Mouse (Mus musculus) adrenal gland, postnatal 25 days (tissue): ENCODE results near the gene Mcu. TPM values are rescaled to one million over a fixed set of nuclear protein-coding genes. Genes with fewer than 3 reads are reported as not detected.

Source experiments
- DNase-seq: peaks from one replicate; pipeline ENCODE4 v3.0.0; 2021; ENCODE audit warnings: mixed read lengths
- total RNA-seq: library from RNA; stranded (reverse); gene quantifications from 2 replicates; pipeline ENCODE4 v1.2.3, GENCODE M21; 2021

The Mcu gene
- total RNA-seq, 1 experiment from 2014 or later = 52.3 TPM

DNA sequence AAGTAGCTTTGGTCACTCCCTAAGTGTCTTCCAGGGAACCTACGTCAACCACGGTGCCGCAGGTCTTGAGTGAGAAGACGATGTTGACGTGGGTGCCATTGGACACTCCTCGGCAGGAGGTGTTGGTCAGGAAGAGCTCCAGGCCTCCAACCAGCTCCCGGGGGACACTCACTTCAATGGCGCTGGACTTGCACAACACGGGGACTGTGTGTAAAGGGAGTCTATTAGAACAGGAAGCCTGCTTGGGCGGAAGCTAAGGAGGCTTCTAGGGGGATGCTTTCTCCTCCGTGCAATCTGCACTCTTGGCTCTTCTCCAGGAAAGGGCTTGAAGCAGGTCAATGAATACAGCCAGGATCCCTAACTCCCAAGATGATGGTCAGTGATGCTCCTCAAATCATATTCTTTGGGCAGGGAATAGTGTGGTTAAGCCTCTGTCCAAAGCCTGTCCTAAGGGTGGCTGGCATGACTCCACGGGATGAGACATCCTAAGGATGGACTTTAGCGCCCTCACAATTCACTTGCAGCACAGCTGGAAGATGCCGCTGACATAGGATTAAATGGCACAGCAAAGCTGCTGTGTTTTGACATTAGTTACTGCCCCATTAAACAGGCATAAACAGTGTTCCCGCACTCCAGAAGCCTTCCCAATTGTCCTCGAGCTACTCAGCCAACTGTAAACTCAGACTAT, 186.9 kb downstream of the Mcu start:
- no peak for DNase-seq

- no peak for DNase-seq
Measured at GRCm38 (mm10) chr10:59426371-59426770, 190.1 kb downstream of the Mcu start.

GRCm38 (mm10) chr10:59425369-59425768, 191.1 kb downstream of the Mcu start:
- DNase-seq = peak; percentile 58

DNA sequence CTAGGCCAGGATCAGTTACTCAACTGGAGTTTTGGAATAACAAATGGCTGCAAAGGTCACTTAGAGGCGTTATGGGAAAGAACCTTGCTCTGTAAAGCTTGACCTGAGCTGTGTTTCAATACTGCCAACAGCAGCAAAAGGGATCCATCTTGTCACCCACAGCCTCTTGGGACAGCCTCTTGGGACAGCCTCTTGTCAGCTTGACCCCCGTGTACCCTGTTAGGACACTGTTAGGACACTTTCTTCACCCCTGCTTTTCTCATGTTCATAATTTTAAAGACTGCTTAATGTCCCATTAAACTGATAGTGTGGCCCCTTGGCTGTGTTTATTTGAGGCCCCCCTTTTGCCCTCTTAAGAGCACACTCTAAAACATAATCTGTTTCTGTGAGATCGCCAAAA, 192.0 kb downstream of the Mcu start:
- no peak for DNase-seq

DNA sequence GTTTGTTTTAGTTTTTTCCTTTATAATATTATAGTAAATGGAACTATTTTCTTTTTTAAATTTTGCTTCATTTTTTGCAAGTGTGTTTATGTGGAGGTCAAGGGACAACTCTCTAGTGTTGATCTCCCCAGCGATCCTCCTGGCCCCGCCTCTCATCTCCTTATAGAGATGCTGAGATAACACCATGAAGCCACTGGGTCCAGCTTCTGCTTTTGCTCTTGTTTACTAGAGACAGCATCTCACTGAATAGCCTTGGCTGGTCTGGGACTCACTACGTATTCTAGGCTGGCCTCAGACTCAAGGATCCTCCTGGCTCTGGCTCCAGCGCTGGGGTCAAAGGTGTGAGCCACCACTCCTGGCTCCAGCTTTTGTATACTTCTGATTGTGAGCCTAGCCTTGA, 197.0 kb downstream of the Mcu start:
- DNase-seq = no peak

DNA sequence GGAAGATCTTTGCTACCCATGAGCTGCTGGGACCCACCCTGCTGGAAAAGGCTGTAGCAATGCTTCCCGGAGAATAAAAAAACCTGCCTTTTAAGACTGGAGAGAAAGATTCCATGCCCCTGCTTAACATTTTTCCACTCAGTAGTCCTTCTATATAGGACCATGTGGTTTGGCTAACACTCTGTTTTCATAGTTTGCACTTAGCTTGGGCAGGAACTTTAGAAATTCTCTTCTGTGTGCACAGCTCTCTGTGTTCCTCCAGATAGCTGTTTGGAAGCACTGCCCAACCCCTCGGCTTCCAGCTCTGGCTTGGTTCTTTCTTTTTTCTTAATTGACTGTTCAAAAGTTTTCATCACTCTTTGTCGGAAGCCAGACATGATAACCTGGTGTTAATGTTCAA, 199.9 kb downstream of the Mcu start:
- no peak for DNase-seq

DNA sequence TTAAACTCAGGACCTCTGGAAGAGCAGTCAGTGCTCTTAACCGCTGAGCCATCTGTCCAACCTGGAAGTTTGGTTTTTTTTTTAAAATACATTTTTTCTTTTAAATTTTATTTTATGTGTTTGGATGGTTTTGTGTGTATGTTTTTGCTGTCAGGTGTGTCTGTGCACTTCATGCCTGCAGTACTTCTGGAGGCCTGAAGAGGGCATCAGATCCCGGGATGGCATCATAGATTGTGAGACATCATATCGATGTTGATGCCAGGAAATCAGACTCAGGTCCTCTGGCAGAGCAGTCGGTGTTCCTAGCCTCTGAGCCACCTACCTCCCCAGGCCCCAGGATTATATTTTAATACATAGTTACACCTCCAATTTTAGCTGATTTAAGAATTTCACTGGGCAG, 202.8 kb downstream of the Mcu start:
- no peak for DNase-seq

DNA sequence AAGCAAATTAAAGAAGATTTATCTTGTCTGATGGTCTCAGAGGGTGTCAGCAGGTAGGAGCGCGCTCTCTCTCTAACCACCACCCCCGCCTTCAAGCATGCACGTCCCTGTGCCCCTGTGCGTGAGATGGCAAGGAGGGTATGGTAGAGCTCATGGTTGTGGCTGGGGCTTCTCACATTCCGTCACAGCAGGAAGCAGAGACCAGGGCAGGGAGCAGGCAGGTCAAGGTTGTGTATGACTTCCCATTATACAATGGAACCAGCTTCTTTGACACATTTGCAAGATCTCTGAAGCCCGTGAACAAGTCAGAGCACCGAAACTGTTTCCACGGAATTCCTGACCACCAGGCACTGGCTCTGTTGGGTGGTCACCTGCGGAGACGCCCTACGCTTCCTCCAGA, 206.2 kb downstream of the Mcu start:
- DNase-seq = no peak

GRCm38 (mm10) chr10:59408499-59408898, 208.0 kb downstream of the Mcu start:
- no peak for DNase-seq

GRCm38 (mm10) chr10:59403793-59404149, 212.7 kb downstream of the Mcu start:
- DNase-seq = no peak

DNA sequence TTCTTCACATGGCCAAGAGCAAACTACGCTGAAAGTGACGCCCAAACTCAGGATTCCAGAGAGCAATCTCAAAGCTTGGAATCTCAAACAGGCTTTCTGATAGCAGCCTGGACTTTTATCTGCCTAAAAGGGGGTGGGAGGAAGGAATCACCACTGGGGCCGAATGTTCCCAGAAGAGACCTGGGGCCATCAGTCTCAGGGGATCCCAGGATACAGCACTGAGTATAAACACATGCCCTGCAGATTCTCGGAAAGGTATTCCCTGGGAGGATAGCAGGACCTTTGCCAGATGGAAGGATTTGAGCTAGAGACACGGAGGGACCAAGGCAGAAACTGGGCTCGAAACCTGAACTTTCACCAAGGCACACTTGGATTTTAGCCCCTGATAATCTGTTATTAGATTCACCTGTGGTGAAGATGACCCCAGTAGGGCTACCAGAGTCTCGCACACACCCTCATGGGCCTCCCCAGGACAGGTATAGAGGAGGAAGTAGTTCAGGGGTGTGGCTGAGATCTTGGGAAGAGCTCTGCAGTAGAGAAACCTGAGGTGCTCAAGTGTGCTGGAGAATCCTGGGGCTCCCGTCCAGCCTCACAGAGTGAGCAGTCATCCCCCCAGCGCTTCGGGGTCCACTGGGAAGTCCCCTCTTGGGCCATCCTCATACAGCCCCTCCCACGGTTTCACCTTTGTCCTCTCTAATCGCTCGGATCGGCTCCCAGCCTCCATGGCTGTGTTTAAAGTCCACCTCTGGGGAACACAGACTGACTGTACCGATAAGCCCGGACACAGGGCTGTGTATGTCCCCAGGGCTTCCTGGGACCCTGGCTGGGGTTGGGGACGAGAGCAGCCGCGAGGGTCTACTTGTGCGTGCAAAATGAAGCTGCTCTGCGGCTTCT, 213.3 kb downstream of the Mcu start, which contains the start of gene Pla2g12b:
Gene Pla2g12b, plus strand, starts transcription at position 762 of the 894 bp plus-strand sequence.
- no peak for DNase-seq

Other genes with a start within 250 kb of the Mcu start
- 23.4 and 50.5 TPM in 2 replicates for gene Gm10273, start 221.1 kb downstream of the Mcu start, total RNA-seq
- 1.4 TPM in 1 of 2 replicates, not detected in the other for gene Pla2g12b, start 213.0 kb downstream of the Mcu start, total RNA-seq
- 4.8 and 6.2 TPM in 2 replicates for gene Oit3, start 174.9 kb downstream of the Mcu start, total RNA-seq
- gene Gm10322, start 629 bp downstream of the Mcu start, total RNA-seq = not detected in 2 replicates
- gene Micu1, start 85.8 kb upstream of the Mcu start, total RNA-seq = 66.3 and 73.6 TPM in 2 replicates